Mouse (Mus musculus) cerebellum, postnatal 4 days (tissue): ENCODE measurements around the gene Klre1.

Experiments
- DNase-seq, 2 experiments: peaks; one replicate each; pipeline ENCODE4 v3.0.0; 2022; ENCODE audit warnings: low spot score in 2 of 2, mixed read lengths in 1 of 2

The Klre1 gene

GRCm38 (mm10) chr6:129577605-129578004 is at the start of gene Klre1:
Gene Klre1, plus strand, starts transcription at chr6:129577905.
- DNase-seq = no peak

DNA sequence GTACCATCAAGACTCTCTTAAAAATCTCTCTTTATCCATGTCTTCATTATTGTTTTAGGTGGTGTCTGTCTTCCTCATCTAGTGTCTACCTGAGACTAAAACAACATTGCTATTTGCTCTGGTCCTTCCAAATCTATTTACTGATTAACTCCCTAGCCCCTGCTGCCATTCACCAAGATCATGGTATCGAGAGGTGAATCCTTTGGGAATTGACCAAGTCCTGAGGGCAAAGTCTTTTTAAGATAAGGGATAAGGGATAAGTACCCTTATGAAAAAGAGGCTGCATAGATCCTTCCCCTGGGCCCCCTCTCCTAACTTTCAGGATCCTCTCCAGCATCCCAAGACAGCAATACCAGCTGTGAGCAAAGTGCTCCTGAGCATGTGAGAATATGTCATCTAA is 48.1 kb upstream of the Klre1 start:
- DNase-seq = no peak

DNA sequence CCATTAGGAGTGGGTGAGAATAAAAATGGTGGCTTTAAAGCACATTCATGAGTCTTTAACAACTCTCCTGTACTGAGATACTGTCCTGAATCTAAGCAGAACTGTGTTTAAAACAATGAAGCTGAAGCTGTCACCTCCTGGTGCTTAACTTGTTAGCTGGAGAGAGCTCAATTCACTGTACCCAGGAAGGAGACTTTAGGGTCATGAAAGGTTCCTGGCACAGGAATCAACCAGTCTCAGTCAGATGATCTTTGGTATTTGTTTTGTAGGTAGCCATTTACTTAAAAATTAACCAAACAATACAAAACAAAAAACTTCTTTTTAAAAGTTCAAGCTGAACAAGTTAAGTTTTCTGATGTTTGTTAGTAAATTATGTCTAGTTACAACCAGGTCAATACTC is 47.4 kb upstream of the Klre1 start:
- no peak for DNase-seq

GRCm38 (mm10) chr6:129532556-129532941 is 45.2 kb upstream of the Klre1 start:
- peak in 1 of 2 experiments; percentile 44 for DNase-seq

DNA sequence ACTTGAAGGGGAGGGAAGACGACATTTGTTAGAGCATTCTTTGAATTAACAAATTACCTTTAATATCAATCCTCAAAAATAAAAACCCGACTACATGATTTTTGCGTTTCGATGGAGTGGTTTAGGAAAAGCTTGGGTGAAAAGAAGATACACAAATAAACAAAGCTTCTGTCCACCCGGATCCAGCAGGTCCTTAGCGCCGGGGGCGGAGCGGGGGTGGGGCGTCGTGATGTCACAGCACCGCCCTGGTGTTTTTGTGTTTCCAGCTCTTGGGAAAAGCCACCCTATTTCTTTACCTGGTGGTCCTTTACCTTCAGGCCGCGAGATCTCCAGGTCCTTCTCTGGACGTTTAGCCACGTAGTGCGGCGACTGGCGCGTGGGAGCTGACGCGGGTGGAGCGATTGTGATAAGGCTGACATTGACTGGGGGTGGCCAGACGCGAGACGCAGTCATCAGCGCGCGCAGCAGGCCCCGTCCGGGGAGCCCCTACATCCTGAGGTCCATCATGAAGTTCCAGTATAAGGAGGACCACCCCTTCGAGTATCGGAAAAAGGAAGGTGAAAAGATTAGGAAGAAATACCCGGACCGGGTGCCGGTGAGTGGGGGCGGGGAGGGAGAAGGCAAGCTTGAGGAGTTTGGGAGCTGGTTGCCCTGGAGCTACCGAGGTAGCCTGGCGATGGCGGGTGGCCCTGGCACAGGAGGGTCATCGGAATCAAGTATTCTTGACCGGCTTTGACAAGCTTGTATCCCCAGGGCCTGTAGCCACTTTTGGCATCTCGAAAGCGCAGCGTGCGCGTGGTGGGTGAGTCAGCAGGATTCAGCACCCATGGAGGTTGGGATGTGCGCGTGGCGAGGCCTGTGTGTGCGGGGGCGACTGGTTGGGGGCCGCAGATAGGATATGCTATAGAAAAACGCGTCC is 44.5 kb upstream of the Klre1 start, which contains the start of gene Gabarapl1:
Gabarapl1 (plus strand) TSS at position 219 of the 919 bp plus-strand sequence.
- DNase-seq = peak; percentile 49 to 75

DNA sequence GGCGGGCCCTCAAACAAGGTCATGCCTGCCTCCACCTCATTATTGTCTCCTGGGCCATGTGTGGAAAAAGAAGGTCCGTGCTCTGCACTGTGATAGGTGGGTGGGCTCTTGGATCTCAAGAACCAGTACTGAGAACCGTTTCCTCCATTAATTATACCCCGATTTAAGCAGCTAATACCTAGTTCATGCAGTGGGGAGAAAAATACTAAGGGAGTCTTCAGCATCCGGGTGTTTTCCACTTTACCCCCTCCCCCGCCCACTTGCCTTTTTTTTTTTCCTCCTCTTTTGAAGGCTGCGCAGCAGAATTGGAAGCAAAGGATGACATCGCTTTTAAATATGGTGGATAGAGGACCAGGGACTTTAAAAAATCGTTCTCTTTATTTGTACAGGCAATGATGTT is 43.6 kb upstream of the Klre1 start:
- peak in 1 of 2 experiments; percentile 4 for DNase-seq

GRCm38 (mm10) chr6:129534627-129535190 is 43.0 kb upstream of the Klre1 start:
- DNase-seq = no peak

DNA sequence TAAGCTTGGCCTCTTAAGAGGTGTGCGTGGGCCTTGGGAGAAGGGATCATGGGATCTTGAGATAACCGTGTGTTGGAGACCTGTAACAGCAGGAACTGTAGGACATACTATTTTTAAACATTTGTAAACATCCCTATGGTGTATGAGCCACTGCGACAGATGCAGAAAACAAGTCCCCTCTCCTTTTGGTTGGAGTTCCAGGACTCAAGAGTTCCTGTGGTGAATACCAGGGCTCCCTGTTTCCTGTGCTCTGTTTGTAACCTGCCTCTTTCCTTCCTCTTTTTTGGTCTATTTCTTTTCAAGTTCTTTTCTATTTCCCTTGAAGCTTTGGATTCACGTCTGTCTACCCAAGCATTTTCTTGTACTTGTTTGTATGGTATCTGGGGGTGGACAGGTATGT is 42.0 kb upstream of the Klre1 start:
- DNase-seq = no peak

DNA sequence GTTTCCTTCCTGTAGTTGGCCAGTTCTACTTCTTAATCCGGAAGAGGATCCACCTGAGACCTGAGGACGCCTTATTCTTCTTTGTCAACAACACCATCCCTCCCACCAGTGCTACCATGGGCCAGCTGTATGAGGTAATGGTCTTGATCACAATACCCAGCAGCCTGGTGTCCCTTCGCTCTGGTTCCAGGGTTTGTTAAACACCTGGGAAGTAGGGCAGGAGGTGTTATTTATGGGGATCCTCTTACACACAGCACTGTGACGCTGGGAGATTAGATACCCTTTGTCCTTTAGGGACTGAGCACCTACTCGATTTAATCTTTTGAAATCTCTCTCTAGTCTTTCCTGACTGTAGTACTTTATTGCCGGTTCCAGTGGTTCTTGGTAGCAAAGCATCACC is 39.1 kb upstream of the Klre1 start:
- no peak for DNase-seq

- no peak for DNase-seq
Measured at GRCm38 (mm10) chr6:129541931-129542330, 35.8 kb upstream of the Klre1 start.

DNA sequence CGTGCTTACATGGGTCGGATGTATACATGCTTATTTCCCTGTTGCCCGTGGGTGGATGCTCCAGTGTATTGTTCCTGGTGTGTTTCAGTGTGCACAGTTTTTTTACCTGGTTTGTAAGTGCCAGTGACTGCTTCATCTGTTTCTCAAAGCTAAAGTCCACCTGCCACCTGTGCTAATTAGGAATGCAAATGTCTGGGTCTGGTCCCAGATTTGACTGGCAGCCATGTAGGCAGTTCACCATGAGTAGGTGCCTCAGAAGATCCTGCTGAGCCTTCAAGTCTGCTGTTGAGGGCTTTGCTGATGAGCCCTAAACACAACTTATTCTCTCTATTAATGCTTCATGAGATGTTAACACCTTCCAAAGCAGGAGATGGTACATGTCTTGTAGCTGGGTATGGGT is 35.2 kb upstream of the Klre1 start:
- DNase-seq = no peak

- peak; percentile 57 to 72 for DNase-seq
Measured at GRCm38 (mm10) chr6:129543709-129544606, 33.7 kb upstream of the Klre1 start.

DNA sequence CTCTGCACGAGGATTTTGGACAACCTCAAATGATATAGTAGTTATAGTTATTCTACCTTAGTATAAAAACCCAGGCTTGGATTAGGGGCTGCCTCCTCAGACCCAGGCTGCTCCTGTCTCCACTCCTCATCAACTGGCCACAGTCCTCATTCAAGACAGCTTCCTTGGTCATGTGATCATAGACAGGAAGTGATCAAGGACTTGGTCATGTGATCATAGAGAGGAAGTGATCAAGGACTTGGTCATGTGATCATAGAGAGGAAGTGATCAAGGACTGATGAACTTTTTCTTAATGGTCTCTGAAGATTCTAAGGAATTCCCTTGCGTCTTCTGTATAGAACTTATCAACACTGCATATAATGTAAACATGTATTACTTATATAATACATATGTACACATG is 30.4 kb upstream of the Klre1 start:
- DNase-seq = no peak

- no peak for DNase-seq
Measured at GRCm38 (mm10) chr6:129548009-129548408, 29.7 kb upstream of the Klre1 start.

DNA sequence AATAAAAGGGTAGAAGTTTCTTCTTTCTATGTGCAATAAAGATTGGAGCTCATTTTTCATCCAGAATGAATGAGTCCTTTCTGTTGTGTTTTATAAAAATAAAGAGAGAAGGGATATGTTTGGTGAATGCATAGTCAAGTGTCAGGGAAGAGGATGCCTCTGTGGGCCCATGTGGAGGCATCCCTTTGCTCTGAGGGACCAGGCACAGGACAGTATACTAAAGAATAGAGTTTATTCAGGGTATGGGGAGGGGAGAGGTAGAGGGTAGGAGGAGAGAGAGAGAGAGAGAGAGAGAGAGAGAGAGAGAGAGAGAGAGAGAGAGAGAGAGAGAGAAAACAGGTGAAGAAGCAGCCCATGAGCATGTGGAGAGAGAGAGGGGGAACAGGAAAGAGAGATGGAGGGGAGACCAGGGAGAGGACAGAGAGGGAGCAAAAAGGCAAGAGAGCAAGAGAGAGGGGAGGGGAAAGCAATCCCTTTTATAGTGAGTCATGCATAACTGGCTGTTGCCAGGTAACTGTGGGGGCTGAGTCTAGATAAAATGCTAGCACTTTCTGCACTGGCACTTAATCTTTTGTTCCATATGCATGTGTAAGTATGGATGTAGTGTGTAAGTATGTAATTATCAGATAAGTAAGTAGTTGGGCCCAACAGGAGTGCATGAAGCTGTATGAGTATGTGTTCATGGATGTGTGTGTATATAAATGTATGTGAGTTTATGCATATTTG is 20.2 kb upstream of the Klre1 start:
- no peak for DNase-seq

GRCm38 (mm10) chr6:129558946-129559640 is 18.6 kb upstream of the Klre1 start:
- DNase-seq = peak; percentile 55 to 76

GRCm38 (mm10) chr6:129559641-129560027 is 18.1 kb upstream of the Klre1 start:
- DNase-seq = no peak

DNA sequence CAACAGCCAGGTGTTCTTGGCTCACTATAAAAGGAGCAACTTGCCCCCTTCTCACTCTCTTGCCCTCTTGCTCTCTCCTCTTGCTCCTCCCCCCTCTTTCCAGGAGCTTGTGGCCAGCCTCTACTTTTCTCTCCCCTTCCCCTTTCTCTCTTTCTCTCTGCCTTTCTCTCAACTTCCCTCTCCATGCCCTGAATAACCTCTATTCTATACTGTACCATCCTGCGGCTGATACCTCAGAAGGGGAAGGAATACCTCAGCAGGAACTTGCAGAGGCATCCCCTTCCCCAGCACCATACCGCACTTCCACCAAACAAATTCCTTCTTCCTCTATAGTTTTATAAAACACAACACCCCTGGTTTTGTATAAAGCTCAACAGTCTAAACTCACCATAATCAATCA is 12.4 kb upstream of the Klre1 start:
- DNase-seq = no peak

GRCm38 (mm10) chr6:129575315-129575714 is 2.4 kb upstream of the Klre1 start:
- DNase-seq = no peak

DNA sequence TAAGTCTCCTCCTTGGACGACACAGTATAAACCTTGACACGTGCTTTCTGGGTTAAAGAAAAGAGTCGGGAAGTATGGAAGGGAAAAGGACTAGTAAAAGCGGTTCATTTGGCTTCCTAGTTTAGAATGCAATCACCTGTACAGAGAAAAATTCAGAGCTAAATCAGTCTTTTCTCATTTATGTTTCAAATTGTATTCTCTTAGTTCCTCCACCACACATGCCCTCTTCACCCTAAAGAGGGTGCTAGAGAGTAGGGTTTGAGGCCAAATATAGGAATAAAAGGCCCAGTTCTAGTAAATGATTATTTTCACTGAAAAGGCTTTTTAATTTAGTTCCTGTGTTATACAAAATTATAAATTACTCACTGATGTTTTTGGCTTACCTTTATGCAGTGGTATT is 3.6 kb downstream of the Klre1 start:
- DNase-seq = no peak

DNA sequence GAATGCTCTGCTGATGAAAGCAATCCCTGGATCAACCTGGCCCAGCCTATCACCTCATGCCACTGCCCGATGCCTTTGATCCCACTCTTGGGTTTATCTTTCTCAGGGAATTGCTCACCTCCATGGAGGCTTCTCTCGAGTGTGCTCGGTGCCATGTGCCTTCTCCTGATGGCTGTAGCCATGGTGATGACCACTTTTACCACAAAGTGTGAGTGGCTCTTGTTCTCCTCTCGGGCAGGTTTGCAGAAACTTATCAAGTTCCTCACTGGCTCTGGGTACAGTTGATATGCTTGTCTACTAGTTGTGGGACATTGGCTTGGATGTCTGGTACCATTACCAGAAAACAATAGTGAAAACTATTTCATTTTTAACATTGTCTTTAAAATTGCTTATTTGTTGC is 4.2 kb downstream of the Klre1 start:
- no peak for DNase-seq
